Mouse (Mus musculus): ENCODE measurements around the gene F12. TPM values are rescaled to one million over a fixed set of nuclear protein-coding genes. Genes with fewer than 3 reads are reported as not detected.

The F12 gene
- total RNA-seq, 2 experiments from 2014 or later: not detected

GRCm38 (mm10) chr13:55418004-55418403, 8.6 kb downstream of the F12 start:
- DNase-seq: peak; percentile 88 to 94
- intact Hi-C loops (cut with DNase I): loop anchor here (1.0 to 2.0 kb wide), 3 partner anchors 25 to 99 kb away; no protein-coding TSS in a partner anchor

GRCm38 (mm10) chr13:55414743-55415380, 11.7 kb downstream of the F12 start, which contains the start of gene Pfn3:
Pfn3 (minus strand) TSS chr13:55415232.
- intact Hi-C loops (cut with DNase I): no loop called here
- peak in 1 of 2 experiments; percentile 34 for DNase-seq

- intact Hi-C loops (cut with DNase I): no loop called here
- no peak for DNase-seq
Measured at GRCm38 (mm10) chr13:55413333-55413732, 13.3 kb downstream of the F12 start.

GRCm38 (mm10) chr13:55412643-55413307, 13.8 kb downstream of the F12 start:
- intact Hi-C loops (cut with DNase I): no loop called here

GRCm38 (mm10) chr13:55411826-55412225, 14.8 kb downstream of the F12 start:
- no peak for DNase-seq
- intact Hi-C loops (cut with DNase I): no loop called here

More at GRCm38 (mm10) chr13:55412643-55413307, 13.8 kb downstream of the F12 start:
- no peak for DNase-seq

GRCm38 (mm10) chr13:55408546-55409120, 18.0 kb downstream of the F12 start:
- no peak for DNase-seq
- intact Hi-C loops (cut with DNase I): loop anchor here (5.0 kb wide), 2 partner anchors 129 to 234 kb away; partner anchors contain the start of gene Ddx41

GRCm38 (mm10) chr13:55407341-55407740, 19.3 kb downstream of the F12 start:
- no peak for DNase-seq
- intact Hi-C loops (cut with DNase I): loop anchor here (5.0 kb wide), 2 partner anchors 130 to 235 kb away; partner anchors contain the start of gene Ddx41

- intact Hi-C loops (cut with DNase I): loop anchor here (1.0 to 5.0 kb wide), 4 partner anchors 65 to 236 kb away; partner anchors contain the start of gene Ddx41
- no peak for DNase-seq
Measured at GRCm38 (mm10) chr13:55405783-55406390, 20.7 kb downstream of the F12 start.

- peak; percentile 81 to 84 for DNase-seq
- intact Hi-C loops (cut with DNase I): loop anchor here (1.0 to 5.0 kb wide), 4 partner anchors 66 to 237 kb away; partner anchors contain the start of gene Ddx41
Measured at GRCm38 (mm10) chr13:55404853-55405782, 21.5 kb downstream of the F12 start.

- intact Hi-C loops (cut with DNase I): no loop called here
- DNase-seq: no peak
Measured at GRCm38 (mm10) chr13:55403935-55404852, 22.4 kb downstream of the F12 start.

- intact Hi-C loops (cut with DNase I): no loop called here
- DNase-seq: no peak
Measured at GRCm38 (mm10) chr13:55403266-55403665, 23.3 kb downstream of the F12 start.

- intact Hi-C loops (cut with DNase I): no loop called here
- DNase-seq: no peak
Measured at GRCm38 (mm10) chr13:55400039-55400346, 26.6 kb downstream of the F12 start.

- intact Hi-C loops (cut with DNase I): no loop called here
- no peak for DNase-seq
Measured at GRCm38 (mm10) chr13:55399300-55400038, 27.1 kb downstream of the F12 start.

- DNase-seq: no peak
- intact Hi-C loops (cut with DNase I): no loop called here
Measured at GRCm38 (mm10) chr13:55398088-55398487, 28.5 kb downstream of the F12 start, which contains the start of gene Slc34a1. Slc34a1 (plus strand) TSS chr13:55398187.

- intact Hi-C loops (cut with DNase I): no loop called here
- no peak for DNase-seq
Measured at GRCm38 (mm10) chr13:55392933-55393332, 33.7 kb downstream of the F12 start.

- intact Hi-C loops (cut with DNase I): no loop called here
- DNase-seq: no peak
Measured at GRCm38 (mm10) chr13:55391626-55392029, 35.0 kb downstream of the F12 start.

- DNase-seq: no peak
- intact Hi-C loops (cut with DNase I): no loop called here
Measured at GRCm38 (mm10) chr13:55390644-55391043, 35.9 kb downstream of the F12 start.

GRCm38 (mm10) chr13:55381790-55382189, 44.8 kb downstream of the F12 start:
- intact Hi-C loops (cut with DNase I): no loop called here
- DNase-seq: no peak

All from heart, postnatal 36 days (tissue).